Mouse (Mus musculus) testis, postnatal 10 days (tissue): Measurements from ENCODE around the gene Amhr2.

ENCODE experiments used
- DNase-seq: peaks from one replicate; pipeline ENCODE4 v3.0.0; 2021; ENCODE audit warnings: low spot score

Amhr2 gene

GRCm38 (mm10) chr15:102471727-102472126 is 26.6 kb downstream of the Amhr2 start:
- DNase-seq: no peak

GRCm38 (mm10) chr15:102473246-102473645 is 28.1 kb downstream of the Amhr2 start:
- no peak for DNase-seq

- DNase-seq: no peak
These were observed 29.4 kb downstream of the Amhr2 start for GRCm38 (mm10) chr15:102474520-102474919.

GRCm38 (mm10) chr15:102483136-102483535 is 38.0 kb downstream of the Amhr2 start:
- DNase-seq: no peak

- no peak for DNase-seq
These were observed 40.7 kb downstream of the Amhr2 start for GRCm38 (mm10) chr15:102485853-102486252.

GRCm38 (mm10) chr15:102487664-102488063 is 42.5 kb downstream of the Amhr2 start:
- DNase-seq: no peak

- no peak for DNase-seq
These were observed 53.2 kb downstream of the Amhr2 start for GRCm38 (mm10) chr15:102498322-102498721.

- DNase-seq: peak; percentile 42
These were observed 54.2 kb downstream of the Amhr2 start for GRCm38 (mm10) chr15:102499370-102499769.

GRCm38 (mm10) chr15:102499851-102500250 is 54.7 kb downstream of the Amhr2 start:
- DNase-seq: peak; percentile 31

- peak; percentile 26 for DNase-seq
These were observed 55.3 kb downstream of the Amhr2 start for GRCm38 (mm10) chr15:102500479-102500878.

- DNase-seq: peak; percentile 45
These were observed 56.1 kb downstream of the Amhr2 start for GRCm38 (mm10) chr15:102501084-102501814.

- DNase-seq: peak; percentile 39
These were observed 57.2 kb downstream of the Amhr2 start for GRCm38 (mm10) chr15:102502254-102502840.

- DNase-seq: peak; percentile 35
These were observed 58.3 kb downstream of the Amhr2 start, which contains the start of gene Gm10337 for GRCm38 (mm10) chr15:102503447-102503846. Gene Gm10337, plus strand, starts transcription at chr15:102503722.
